Mouse (Mus musculus) forelimb bud, embryonic 11.5 days (tissue): ENCODE results near the gene Gpr84.

ENCODE experiments used
- DNase-seq: peaks from one replicate; pipeline ENCODE4 v3.0.0-alpha.2; 2012; ENCODE audit warnings: low read depth, low spot score

Gene Gpr84

GRCm38 (mm10) chr15:103310365-103310910 lies at the start of gene Gpr84:
Gpr84 (minus strand) TSS chr15:103310612.
- no peak for DNase-seq

DNA sequence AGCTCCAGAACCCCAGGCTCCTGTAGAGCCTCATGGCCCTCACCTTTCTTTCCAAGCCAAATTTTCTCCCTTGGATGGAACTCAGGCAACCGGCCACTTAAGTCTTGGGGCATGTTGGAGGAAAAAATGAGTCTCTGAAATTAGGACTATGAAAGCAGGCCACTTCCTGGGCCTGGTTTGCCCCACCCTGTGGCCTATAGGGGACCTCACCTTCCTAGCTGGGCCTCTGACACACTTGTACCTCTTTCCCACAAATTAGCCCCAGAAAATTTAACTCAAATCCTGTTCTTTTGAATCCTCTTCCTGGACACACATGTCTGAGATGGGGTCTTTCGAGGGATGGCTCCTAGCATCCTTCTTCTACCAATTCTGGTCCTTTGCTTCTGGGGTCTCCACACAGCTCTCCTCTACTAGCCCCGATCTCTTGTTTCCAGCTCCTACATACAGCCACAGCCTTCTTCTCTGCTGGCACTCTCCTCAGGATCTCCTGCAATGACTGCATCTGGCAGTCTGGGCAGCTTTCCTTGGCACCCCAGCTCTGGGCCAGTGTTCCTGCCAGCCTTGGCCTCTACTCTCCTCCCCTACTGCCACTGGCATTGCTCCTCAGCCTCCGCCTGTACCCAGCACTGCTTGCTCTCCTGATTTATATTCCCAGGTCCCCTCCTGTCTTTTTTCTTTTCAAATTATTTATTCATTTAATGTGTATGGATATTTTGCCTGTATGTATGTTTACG lies 49.6 kb upstream of the Gpr84 start:
- no peak for DNase-seq

- DNase-seq = no peak
Observed at GRCm38 (mm10) chr15:103359122-103359510, 48.7 kb upstream of the Gpr84 start.

DNA sequence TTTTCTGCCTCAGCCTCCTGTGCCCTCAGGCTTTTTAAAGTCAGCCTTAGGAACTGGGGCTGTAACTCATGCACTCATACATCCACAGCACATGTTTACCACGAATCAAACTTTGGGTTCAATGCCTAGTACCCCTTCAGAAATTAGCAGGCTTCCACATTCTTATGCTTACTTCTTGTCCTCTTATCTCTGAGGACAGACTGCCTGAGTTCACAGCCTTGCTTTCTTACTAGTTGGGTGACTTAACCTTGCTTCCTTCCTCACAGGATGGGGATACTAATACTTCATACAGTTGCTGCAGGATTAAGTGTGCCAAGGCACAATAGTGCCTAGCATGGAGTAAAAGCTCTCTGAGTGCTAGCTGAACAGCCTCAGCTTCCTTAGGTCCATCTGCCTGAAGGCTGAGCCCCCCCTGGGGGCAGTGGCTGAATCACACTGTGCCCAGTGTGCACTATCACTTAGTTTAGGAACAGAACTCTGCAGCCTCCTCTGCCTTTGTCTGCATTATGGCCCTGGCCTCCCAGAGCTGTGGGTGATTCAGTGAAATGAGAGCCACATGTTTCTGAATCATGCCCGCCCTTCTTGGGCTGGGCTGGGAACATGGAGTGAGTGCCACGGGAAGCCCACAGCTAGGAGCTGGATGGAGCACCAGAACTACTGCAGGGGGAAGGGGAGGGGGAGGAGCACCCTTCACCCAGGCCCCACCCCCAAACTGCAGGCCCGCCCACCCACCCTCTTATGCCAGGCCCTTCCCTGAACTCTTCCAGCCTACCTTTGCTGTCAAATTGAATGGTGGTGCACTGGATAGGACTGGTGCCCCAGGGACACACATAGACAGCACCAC lies 48.1 kb upstream of the Gpr84 start:
- DNase-seq = peak; percentile 61

DNA sequence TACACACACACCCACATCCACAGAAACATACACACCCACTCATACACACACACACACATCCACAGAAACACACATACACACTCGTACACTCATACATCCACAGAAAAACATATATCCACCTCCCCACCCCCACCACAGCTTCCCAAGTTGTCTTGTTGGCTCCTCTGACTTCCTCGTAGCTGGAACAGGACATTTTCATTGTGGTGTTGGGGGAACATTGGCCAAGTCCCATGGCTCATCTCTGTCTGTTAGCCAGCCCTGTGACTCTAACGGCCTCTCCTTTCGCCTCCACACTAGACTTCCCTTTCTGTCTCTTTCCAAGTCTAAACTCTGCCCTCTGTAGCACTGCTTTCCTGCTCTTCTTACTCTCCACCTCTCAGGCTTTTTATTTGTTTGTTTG lies 47.4 kb upstream of the Gpr84 start:
- no peak for DNase-seq

DNA sequence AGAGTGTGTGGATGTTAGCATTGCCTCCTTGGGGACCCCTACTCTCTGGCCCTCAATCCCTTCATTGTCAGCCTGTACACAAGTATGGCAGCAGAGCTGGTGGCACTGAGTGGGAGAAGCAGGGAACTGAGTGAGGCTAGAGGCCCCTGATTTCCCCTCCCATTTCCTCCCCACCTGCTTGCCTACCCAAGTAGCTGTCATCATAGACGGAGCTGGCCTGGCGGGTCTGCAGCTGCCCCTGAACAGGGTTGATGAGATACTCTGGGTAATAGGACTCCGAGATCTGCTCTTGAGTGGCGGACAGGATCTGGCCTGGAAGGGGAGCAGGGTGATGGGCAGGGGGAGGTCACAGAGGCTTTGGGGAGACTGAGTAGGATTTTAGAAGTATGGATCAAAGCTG lies 45.7 kb upstream of the Gpr84 start:
- DNase-seq = no peak

DNA sequence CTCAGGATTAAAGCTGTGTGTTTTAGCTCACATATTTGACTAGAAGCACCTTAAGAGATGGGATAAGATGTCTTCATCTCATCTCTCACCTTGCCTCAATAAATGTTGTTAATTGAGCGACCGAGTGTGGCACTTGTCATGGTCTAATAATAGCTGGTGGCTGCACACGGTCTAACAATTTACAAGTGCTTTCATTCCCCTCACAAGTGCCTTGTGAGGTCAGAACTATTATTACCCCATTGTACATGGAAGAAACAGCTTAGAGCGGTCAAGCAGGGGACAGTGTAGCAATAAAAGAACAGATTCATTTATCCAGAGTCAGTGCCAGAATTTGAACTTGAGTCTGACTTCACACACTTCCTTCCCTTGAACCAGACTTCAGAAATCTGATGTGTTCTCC lies 45.0 kb upstream of the Gpr84 start:
- no peak for DNase-seq

GRCm38 (mm10) chr15:103354690-103355089 lies 44.3 kb upstream of the Gpr84 start:
- no peak for DNase-seq

DNA sequence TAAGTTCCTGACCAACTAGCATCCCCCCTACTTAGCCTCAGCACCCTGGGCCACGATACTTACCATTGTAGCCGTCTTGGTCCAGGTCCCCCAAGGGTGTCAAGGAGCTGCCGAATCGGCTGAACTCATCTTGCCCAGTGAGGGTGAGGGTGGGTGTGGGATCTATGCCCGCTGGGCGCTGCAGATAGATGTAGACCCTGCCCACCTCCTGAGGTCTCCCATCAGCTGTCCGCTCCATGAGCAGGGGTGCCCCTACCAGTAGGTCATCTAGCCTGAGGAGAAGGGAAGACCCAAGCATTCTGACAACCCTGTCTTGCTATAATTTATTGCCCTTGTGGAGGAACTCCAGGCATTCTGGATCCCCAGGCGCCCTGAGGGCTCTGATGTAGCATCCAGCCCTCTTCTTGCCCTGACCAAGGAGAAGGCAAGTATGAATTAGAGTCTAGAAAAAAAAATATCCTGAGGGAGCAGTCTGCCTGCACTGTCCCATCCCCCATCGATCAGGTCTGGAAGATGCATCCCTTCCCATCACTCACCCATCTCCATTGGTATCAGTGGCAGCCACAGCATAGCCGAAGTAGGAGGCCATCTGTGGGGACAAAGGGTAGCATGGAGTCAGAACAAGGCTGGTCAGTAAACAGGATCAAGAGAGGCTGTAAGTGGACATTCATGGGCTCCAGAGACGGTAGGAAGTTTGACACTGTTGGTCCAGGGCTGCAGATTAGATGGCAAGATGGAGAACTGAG lies 43.3 kb upstream of the Gpr84 start:
- DNase-seq = no peak

DNA sequence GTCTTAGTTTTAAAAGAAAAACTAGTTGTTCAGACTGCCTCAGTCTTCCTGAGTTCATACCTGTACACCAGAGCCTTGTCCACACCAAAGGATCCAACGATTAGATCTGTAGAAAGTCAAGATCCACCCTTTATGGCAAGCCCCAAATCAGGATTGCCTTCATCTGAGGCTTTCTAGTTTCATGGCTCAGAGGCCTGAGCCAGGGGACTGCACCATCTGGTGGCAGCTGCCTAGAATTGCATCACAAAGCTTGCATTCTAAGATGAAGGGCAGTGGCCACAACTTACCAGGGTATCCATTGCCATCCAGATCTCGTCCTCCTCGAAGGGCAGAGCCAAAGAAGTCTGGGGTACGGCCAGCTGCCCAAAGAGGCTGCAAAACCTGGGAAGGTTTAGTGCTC lies 42.4 kb upstream of the Gpr84 start:
- peak; percentile 62 for DNase-seq

DNA sequence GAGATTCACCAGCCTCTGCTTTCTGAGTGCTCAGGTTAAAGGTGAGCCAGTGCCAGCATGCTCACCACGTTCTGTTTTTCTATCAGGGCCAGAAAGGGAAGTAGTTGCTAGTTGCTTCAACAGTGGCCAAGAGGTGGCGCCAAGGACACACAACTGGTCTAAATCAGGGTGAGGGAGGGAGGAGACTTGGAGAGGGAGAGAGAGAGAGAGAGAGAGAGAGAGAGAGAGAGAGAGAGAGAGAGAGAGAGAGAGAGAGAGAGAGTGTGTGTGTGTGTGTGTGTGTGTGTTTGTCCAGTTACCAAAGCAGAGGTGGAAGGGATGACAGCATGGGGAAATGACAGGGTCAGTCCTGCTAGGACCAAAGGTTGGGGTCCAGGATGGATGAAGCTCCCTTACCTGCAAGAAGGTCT lies 36.9 kb upstream of the Gpr84 start:
- DNase-seq = peak; percentile 59

DNA sequence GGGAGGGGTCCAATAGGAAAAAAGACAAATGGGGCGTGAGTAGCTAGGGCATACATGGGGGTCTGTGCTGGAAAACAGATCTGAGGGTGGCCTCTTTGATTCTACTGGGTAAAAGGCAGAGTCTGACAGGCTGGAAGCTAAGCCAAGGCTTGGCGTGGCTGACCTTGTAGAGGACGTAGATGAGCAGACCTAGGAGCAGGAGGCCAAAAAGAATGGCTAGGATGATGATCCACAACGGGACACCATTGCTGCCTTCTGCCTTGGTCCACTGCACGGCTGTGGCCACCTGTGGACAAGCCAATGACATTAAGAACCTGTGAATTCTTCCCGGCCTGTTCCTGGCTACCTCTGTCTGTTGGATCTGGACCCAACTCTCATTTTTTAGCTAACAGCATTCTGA lies 35.4 kb upstream of the Gpr84 start:
- no peak for DNase-seq

GRCm38 (mm10) chr15:103343556-103343955 lies 33.1 kb upstream of the Gpr84 start:
- DNase-seq = no peak

GRCm38 (mm10) chr15:103343008-103343407 lies 32.6 kb upstream of the Gpr84 start:
- no peak for DNase-seq

- peak; percentile 87 for DNase-seq
Observed at GRCm38 (mm10) chr15:103342415-103342814, 32.0 kb upstream of the Gpr84 start.

DNA sequence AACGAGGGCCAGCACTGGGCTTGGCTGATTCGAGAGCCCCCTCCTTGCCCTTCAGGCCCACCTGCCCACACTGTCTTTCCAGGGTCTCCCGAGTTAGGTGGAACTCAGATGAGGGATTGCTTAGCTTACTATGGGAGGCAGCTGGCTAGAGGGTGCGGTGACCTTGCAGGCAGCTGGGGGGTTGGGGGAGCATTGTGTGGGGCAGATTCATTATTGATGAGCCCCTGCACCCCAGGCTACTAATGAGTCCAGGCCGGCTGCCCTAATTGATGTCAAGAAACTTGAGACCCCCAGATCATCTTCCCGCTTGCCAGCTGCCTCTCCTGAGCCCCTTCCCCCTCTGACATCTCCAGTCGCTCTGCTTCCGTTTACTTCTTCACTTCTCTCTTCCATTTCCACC lies 31.1 kb upstream of the Gpr84 start:
- DNase-seq = no peak

DNA sequence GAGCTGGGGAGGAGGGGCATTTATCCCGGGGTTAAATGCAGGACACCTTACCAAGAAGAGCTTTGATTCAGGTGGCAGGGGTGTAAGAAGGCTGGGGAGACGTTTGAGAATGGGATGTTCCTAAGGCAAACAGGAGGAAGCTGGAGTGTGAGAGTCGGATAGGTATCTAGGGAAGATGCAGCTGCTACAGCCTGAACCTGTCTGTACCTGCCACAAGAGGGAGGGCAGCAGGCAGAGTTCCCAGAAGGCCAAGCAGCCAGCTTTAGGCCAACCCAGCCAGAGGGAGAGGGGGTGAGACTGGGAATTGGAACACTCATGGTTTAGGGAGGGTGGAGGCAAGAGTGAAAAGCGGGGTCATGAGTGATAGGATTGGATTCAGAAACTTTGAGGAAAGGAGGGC lies 30.4 kb upstream of the Gpr84 start:
- DNase-seq = no peak

- DNase-seq = no peak
Observed at GRCm38 (mm10) chr15:103339961-103340337, 29.5 kb upstream of the Gpr84 start, which contains the start of gene Zfp385a. Zfp385a (minus strand) TSS chr15:103340093.

GRCm38 (mm10) chr15:103339166-103339960 lies 29.0 kb upstream of the Gpr84 start:
- DNase-seq = no peak

DNA sequence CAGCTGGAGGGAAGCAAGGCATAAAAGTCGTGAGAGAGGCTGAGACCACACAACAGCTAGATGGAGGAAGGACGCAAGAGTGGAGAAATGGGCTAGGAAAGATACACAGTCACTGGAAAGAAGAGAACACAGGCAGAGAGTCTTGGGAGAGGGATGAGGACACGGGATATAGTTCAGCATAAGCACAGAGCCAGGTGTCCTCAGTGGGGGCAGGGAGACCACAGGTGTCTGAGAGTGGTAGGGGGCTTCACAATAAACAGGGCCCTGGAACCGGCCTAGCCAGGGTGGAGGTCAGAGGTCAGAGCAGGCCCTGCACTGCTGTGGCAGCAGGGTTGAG lies 28.4 kb upstream of the Gpr84 start:
- DNase-seq = no peak

GRCm38 (mm10) chr15:103336996-103337667 lies 26.7 kb upstream of the Gpr84 start:
- no peak for DNase-seq
